Mouse (Mus musculus): Measurements from ENCODE around the gene Ric3.
"Not testable (repeated sequence)": the region's sequence is repeated elsewhere in the genome, so short reads cannot be mapped to it uniquely, and the experiment has no call there.

Ric3 gene

GRCm38 (mm10) chr7:109083113-109083812 is at the start of gene Ric3:
TSS of gene Ric3 (minus strand) at chr7:109083331.
- DNase-seq, result peak; percentile 3

- DNase-seq, result no peak
Measured at GRCm38 (mm10) chr7:109131565-109131964, 48.4 kb upstream of the Ric3 start.

GRCm38 (mm10) chr7:109129946-109130686 is 47.0 kb upstream of the Ric3 start:
- no peak for DNase-seq

GRCm38 (mm10) chr7:109129442-109129841 is 46.3 kb upstream of the Ric3 start:
- DNase-seq, result peak; percentile 27

- DNase-seq, result no peak
Measured at GRCm38 (mm10) chr7:109115929-109116328, 32.8 kb upstream of the Ric3 start.

- DNase-seq, result not testable (repeated sequence)
Measured at GRCm38 (mm10) chr7:109115488-109115887, 32.4 kb upstream of the Ric3 start.

- no peak for DNase-seq
Measured at GRCm38 (mm10) chr7:109114950-109115349, 31.8 kb upstream of the Ric3 start.

GRCm38 (mm10) chr7:109111000-109111399 is 27.9 kb upstream of the Ric3 start:
- DNase-seq, result no peak

GRCm38 (mm10) chr7:109104894-109105293 is 21.8 kb upstream of the Ric3 start:
- no peak for DNase-seq

- DNase-seq, result no peak
Measured at GRCm38 (mm10) chr7:109101167-109101566, 18.0 kb upstream of the Ric3 start.

GRCm38 (mm10) chr7:109098145-109099018 is 15.3 kb upstream of the Ric3 start:
- peak; percentile 21 for DNase-seq

- DNase-seq, result no peak
Measured at GRCm38 (mm10) chr7:109097203-109097602, 14.1 kb upstream of the Ric3 start.

- no peak for DNase-seq
Measured at GRCm38 (mm10) chr7:109096618-109097017, 13.5 kb upstream of the Ric3 start.

GRCm38 (mm10) chr7:109094294-109094693 is 11.2 kb upstream of the Ric3 start:
- DNase-seq, result no peak

- DNase-seq, result not testable (repeated sequence)
Measured at GRCm38 (mm10) chr7:109091316-109091715, 8.2 kb upstream of the Ric3 start.

- DNase-seq, result no peak
Measured at GRCm38 (mm10) chr7:109086946-109087345, 3.8 kb upstream of the Ric3 start.

- DNase-seq, result no peak
Measured at GRCm38 (mm10) chr7:109083813-109084184, 668 bp upstream of the Ric3 start.

GRCm38 (mm10) chr7:109082269-109083112 is 640 bp downstream of the Ric3 start:
- DNase-seq, result peak; percentile 12

- DNase-seq, result no peak
Measured at GRCm38 (mm10) chr7:109072326-109072725, 10.8 kb downstream of the Ric3 start.

- DNase-seq, result no peak
Measured at GRCm38 (mm10) chr7:109069641-109070040, 13.5 kb downstream of the Ric3 start.

GRCm38 (mm10) chr7:109059536-109059935 is 23.6 kb downstream of the Ric3 start:
- no peak for DNase-seq

GRCm38 (mm10) chr7:109050831-109051230 is 32.3 kb downstream of the Ric3 start:
- DNase-seq, result no peak

Data from kidney, postnatal 14 days (tissue).